Mouse (Mus musculus): ENCODE measurements around the gene Psmd14. TPM values are rescaled to one million over a fixed set of nuclear protein-coding genes. Genes with fewer than 3 reads are reported as not detected.

The Psmd14 gene
- polyA plus RNA-seq, 1 experiment from 2014 or later: 210 TPM

- no peak overlapping the region for H3K4me2 ChIP-seq
- no peak for ATAC-seq (ENCODE audit: low FRiP score)
- H3K4me1 ChIP-seq (replicated peaks): peaks cover 8% of the 10 kb centered on the region
- H3K4me3 ChIP-seq: no peak overlapping the region
- no peaks in the 10 kb centered on the region for H3K9me3 ChIP-seq
- WGBS: 78% methylated on average over 4 of the region's 4 CpGs
- H3K27me3 ChIP-seq: peaks cover 21% of the 10 kb centered on the region
- H3K36me3 ChIP-seq: no peaks in the 10 kb centered on the region
- H3K9ac ChIP-seq: no peak overlapping the region
- no peak overlapping the region for H3K27ac ChIP-seq
These were observed 108.7 kb downstream of the Psmd14 start for GRCm38 (mm10) chr2:61820203-61820602.

GRCm38 (mm10) chr2:61823426-61824140 is 112.1 kb downstream of the Psmd14 start:
- Histone ChIP-seq H3K4me1 (replicated peaks) (no peaks in the 10 kb centered on the region), H3K27me3 (peaks cover 5% of the 10 kb centered on the region), H3K4me3 (no peak overlapping the region), H3K36me3 (no peaks in the 10 kb centered on the region), H3K9ac (no peak overlapping the region), H3K4me2 (no peak overlapping the region), H3K9me3 (no peaks in the 10 kb centered on the region), H3K27ac (no peak overlapping the region)
- 91% methylated on average over 1 of the region's 1 CpGs for WGBS
- ATAC-seq (ENCODE audit: low FRiP score): no peak

GRCm38 (mm10) chr2:61837243-61837806 is 125.8 kb downstream of the Psmd14 start:
- Histone ChIP-seq H3K4me1 (replicated peaks) (no peaks in the 10 kb centered on the region), H3K27me3 (no peaks in the 10 kb centered on the region), H3K9me3 (no peaks in the 10 kb centered on the region), H3K36me3 (no peaks in the 10 kb centered on the region), H3K9ac (no peak overlapping the region), H3K4me3 (no peak overlapping the region), H3K4me2 (no peak overlapping the region), H3K27ac (no peak overlapping the region)
- no peak for ATAC-seq (ENCODE audit: low FRiP score)
- WGBS: 83% methylated on average over 2 of the region's 2 CpGs

Small RNA genes lying within 50 kb of the gene (microRNA-seq; reads per million reads assigned to microRNA genes)
- not detected for gene Gm22403

Other genes with a start within 250 kb of the Psmd14 start
- gene Tank, start 133.1 kb upstream of the Psmd14 start, polyA plus RNA-seq (2015; fragmentation: Nextera tagmentation; extraction: Ambion mirVana): 25.3 and 26.8 TPM in 2 replicates
- 0.60 and 0.83 TPM in 2 replicates for gene Tbr1, start 91.2 kb downstream of the Psmd14 start, polyA plus RNA-seq (2015; fragmentation: Nextera tagmentation; extraction: Ambion mirVana)